Mouse (Mus musculus): ENCODE data around the gene Secisbp2l.

DNA sequence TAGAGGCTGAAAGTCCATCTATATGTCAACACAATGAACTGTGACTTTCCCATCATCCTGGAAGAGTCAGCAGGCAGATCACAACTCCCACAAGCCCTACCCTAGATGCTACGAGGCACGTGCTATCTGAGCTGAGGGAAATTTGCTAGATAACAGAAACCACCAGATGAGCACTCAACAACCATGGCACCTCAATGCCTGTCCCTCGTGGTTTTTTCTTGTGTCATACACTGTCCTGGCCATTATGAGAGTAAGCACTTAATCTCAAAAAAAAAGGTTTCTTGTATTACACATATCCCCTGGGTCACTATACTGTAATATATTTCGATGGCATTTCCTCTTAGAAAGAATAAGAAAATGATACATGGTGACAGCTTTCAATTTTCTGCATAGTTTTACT is 7.8 kb downstream of the Secisbp2l start:
- TF ChIP-seq CTCF (IDR thresholded peaks at IDR 0.05; ENCODE audit: low read depth) (no peak), EP300 (IDR thresholded peaks at IDR 0.05; ENCODE audit: low read depth) (no peak)
